Mouse (Mus musculus) cerebellum, adult 9-11 months (tissue): ENCODE measurements at regions not wholly inside any gene's neighbourhood (a gene's known extent, or its start where the extent isn't known, plus 50 kb on each side); places are given as distances from the start of the nearest gene placed in this dataset.

Source experiments
- DNase-seq: peaks from one replicate; pipeline ENCODE4 v3.0.0; 2022

GRCm38 (mm10) chr3:147963698-147964476 lies 1026.5 kb downstream of the Adgrl2 start:
- DNase-seq: no peak

DNA sequence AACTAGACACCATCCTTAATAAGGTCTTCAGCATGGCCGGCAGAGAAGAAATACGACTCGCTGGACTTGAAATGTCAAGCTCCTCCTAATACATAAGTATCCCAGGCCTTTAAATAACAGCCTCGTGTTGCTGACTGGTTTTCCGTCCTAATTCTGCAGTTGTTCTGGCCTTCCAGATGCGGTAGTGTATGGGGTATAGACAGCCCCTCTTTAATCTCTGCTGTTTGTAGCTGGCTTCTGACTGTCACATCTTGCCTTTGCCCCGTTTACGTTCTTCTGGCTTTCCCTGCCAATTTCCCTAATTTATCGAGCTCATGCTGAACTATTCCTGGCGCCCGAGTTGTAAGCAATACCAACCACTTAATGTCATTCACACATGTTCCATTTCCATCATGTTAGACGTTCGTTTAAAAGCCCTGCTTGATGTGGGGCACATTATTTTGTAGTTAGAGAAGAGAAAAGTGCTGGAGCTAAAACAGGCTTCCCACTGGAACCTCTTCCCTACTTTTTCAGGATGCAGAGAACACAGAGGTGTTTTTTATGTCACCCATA lies 1042.2 kb downstream of the Adgrl2 start:
- no peak for DNase-seq

- DNase-seq: no peak
Observed at GRCm38 (mm10) chr3:147943314-147943713, 1047.0 kb downstream of the Adgrl2 start.

DNA sequence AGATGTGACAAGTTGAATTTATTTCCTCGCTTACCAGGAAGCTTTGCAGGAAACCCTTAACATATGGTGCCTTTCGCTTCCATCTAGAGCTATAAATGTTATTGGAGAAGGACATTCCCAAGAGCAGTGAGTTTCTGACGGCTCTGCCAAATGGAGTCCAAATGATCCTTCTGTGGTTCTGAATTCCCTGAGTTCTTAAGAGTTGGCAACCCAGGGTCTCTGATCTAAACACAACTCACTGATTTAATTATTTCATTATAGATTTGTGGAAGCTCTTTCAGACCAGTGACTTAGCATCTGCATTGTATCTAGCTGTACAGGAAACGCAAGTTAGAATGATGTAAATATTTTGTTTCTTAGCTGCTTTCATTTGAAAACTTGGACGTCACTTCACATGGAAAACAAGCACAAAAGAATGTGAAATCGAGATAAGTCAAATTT lies 1059.5 kb downstream of the Adgrl2 start:
- no peak for DNase-seq

GRCm38 (mm10) chr3:147920181-147920580 lies 1068.0 kb downstream of the Ttll7 start:
- no peak for DNase-seq

GRCm38 (mm10) chr3:147919701-147920100 lies 1067.5 kb downstream of the Ttll7 start:
- no peak for DNase-seq

- no peak for DNase-seq
Observed at GRCm38 (mm10) chr3:147919146-147919545, 1067.0 kb downstream of the Ttll7 start.

DNA sequence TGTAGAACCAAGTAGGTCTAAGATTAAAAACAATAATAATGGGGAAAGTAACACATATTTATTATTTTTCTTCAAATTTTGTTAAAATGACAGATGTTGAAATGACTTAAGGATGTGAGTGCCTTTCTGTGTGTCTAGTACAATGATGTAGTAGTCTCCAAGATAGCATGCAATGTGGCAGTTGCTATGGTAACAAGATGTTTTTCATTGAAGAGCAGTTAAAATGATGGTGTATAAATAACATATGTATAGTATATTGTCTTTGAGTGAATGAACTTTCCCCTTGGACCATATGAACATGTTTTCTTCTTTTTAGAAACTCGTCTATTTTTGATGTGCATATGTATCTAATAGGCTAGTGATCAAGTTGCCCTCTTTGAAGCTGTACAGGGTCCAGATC lies 1044.6 kb downstream of the Ttll7 start:
- no peak for DNase-seq

GRCm38 (mm10) chr3:147891682-147892081 lies 1039.5 kb downstream of the Ttll7 start:
- no peak for DNase-seq

- no peak for DNase-seq
Observed at GRCm38 (mm10) chr3:147886261-147886893, 1034.2 kb downstream of the Ttll7 start.

GRCm38 (mm10) chr3:147882936-147883645 lies 1030.9 kb downstream of the Ttll7 start:
- no peak for DNase-seq

GRCm38 (mm10) chr3:147878690-147879089 lies 1026.5 kb downstream of the Ttll7 start:
- no peak for DNase-seq

DNA sequence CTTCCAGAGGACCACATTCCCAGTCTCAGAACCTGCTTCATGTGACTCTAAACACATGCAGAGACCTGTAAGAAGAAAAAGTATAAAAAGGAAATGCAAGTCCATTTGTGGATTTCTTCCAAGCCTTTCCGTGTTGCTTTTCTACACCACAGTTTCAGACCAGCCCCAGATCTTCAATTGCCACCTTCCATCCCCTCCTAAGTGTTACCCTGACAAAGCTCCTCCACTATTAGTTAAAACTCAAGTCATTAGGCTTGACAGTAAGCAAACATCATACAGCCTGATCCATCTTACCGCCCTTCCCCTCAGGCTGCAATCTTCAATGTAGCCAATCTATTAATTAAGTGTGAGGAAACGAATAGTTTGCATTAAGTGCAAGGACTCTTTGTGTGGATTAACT lies 1016.1 kb downstream of the Ttll7 start:
- DNase-seq: no peak

GRCm38 (mm10) chr3:147853346-147853745 lies 1001.2 kb downstream of the Ttll7 start:
- no peak for DNase-seq

- DNase-seq: no peak
Observed at GRCm38 (mm10) chr3:147852830-147853229, 1000.7 kb downstream of the Ttll7 start.

DNA sequence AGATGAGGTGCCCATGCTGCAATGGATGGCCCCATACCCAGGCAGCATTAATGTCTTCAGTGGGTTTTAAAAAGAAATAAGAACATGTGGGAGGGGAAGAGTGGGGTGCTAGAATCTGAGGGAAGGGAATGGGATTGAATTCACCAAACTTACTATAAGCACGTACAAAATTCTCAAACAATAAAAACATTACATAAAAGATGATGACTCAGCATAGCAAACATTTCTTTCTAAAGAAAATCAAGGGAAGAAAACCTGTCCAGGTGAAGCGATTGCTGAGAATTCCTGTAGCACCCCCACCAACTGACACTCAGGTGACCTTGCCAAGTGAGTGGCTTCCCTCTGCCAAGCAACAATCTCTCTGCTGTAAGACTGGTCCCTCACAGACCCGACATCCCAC lies 989.2 kb downstream of the Ttll7 start:
- no peak for DNase-seq

GRCm38 (mm10) chr3:147838816-147839215 lies 986.6 kb downstream of the Ttll7 start:
- DNase-seq: no peak

DNA sequence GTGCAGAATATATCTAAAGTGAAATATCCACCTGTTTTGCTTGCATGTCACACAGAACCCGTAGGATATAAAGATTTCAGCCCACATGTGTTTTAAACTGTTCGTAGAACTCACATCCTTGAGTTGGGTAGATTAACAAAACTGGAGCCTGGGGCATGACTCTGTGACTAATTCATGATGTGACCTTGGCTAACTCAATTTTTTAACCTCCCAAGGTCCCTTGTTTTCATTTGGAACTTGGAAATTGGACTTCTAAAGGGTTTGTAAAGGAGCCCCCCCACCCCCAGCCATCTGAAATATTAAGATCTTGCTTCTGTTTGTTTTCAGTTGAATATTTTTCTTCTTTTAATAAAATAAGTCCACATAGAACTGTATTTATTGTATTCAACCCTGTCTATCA lies 983.5 kb downstream of the Ttll7 start:
- DNase-seq: no peak

- DNase-seq: no peak
Observed at GRCm38 (mm10) chr3:147825337-147825736, 973.2 kb downstream of the Ttll7 start.

GRCm38 (mm10) chr3:147824451-147824850 lies 972.3 kb downstream of the Ttll7 start:
- no peak for DNase-seq

- no peak for DNase-seq
Observed at GRCm38 (mm10) chr3:147814080-147814650, 962.0 kb downstream of the Ttll7 start.

GRCm38 (mm10) chr3:147802546-147802945 lies 950.4 kb downstream of the Ttll7 start:
- no peak for DNase-seq

DNA sequence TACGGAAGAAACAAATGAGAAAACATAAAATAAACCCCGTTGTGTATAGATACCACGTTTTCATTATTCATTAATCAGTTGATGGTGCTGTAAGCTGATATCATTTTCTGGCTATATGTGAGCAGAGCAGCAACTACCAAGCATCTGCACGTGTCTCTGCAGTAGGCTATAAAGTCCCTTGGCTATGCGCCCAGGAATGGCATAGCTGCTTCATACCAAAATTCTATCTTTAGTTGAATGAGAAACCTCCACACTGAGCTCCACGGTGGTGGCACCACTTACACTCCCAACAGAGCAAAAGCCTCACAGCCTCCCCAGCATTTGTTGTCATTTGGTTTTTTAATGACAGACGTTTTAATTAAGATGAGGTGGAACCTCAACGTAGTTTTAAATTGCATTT lies 944.4 kb downstream of the Ttll7 start:
- DNase-seq: no peak
